Mouse (Mus musculus): ENCODE measurements around the gene Gbp8. TPM values are rescaled to one million over a fixed set of nuclear protein-coding genes. Genes with fewer than 3 reads are reported as not detected.

Gene Gbp8
- 0.30 and 0.51 TPM in 2 replicates for polyA plus RNA-seq (2015; fragmentation: Nextera tagmentation; extraction: Ambion mirVana)

DNA sequence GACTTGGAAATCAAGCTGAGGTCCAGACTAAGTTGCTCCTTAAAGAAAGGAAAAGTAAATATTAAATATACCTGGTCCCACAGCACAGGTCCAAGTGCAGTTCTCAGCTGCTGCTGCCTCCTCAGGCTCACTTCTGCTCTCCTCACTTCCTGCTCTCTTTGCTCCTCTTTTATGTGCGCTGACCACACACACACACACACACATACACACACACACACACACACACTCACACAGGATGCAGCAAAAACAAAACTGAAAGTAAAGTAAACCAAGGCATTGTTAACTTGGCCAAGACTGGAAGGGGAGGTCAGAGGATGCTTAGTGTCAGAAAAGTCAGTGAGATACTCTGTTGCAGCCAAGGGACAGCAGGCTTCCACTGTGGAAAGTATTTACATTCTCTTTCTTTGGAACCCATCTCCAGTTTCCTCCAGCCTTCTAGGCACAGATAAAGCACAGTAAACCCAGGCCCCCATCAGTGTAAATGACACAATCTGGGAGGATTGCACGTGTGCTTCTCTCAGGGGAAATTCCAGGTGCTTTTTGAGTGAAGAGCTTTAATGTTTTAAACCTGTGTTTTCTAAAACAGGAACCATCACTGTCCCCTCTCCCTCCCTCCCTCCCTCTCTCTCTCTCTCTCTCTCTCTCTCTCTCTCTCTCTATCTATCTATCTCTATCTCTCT, at the start of gene Gbp8, which contains the start of the genes Gbp9 and Gbp4:
Gene Gbp8, minus strand, starts transcription at position 132 of the 680 bp plus-strand sequence.
Gene Gbp9, minus strand, starts transcription at position 131 of the 680 bp plus-strand sequence.
Gene Gbp4, minus strand, starts transcription at position 178 of the 680 bp plus-strand sequence.

DNA sequence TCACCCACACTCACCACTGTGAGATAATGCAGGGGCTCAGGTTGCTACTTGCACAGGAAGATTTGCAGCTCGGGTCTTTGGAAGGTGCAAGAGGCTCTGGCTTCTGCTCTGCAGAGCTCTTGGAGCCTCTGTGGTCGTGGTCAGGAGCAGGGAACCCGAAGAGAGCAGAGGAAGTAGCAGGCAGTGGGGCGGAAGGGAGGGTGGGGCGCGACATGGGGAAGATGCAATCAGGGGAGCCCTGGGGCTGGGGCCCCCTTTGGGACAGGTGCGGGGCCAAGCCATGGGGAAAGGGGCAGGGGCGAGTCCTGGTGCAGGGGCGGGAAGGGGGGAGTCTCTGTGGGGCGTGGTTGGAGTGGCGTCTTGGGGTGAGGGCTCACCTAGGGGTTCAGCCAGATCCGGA, 156.8 kb downstream of the Gbp8 start, which contains the start of gene Abcg3:
Gene Abcg3, minus strand, starts transcription at position 184 of the 400 bp plus-strand sequence.

Other genes starting within 250 kb of the Gbp8 start
- 0.40 and 0.73 TPM in 2 replicates for gene Abcg3, start 156.8 kb downstream of the Gbp8 start, polyA plus RNA-seq (2015; fragmentation: Nextera tagmentation; extraction: Ambion mirVana)
- 1.8 and 2.0 TPM in 2 replicates for gene Gbp9, start within 50 bp of the Gbp8 start, polyA plus RNA-seq (2015; fragmentation: Nextera tagmentation; extraction: Ambion mirVana)
- gene Gbp4, start within 50 bp of the Gbp8 start, polyA plus RNA-seq (2015; fragmentation: Nextera tagmentation; extraction: Ambion mirVana) = 0.43 and 0.53 TPM in 2 replicates
- not detected in 2 replicates for gene Gbp10, start 100.0 kb upstream of the Gbp8 start, polyA plus RNA-seq (2015; fragmentation: Nextera tagmentation; extraction: Ambion mirVana)
- gene Gm43302, start 154.2 kb upstream of the Gbp8 start, polyA plus RNA-seq (2015; fragmentation: Nextera tagmentation; extraction: Ambion mirVana) = not detected in 2 replicates
- 0.73 and 1.0 TPM in 2 replicates for gene Gbp6, start 154.2 kb upstream of the Gbp8 start, polyA plus RNA-seq (2015; fragmentation: Nextera tagmentation; extraction: Ambion mirVana)

All from urinary bladder, postnatal 0 days (tissue).